Mouse (Mus musculus): ENCODE results near the gene Rcc1.

- TF ChIP-seq CTCF (IDR thresholded peaks at IDR 0.05; ENCODE audit: low read depth) (no peak), EP300 (IDR thresholded peaks at IDR 0.05; ENCODE audit: low read depth) (no peak)
Observed at GRCm38 (mm10) chr4:132383455-132383854, 30.1 kb upstream of the Rcc1 start.
